Mouse (Mus musculus): ENCODE measurements around the gene Ssxb3. TPM values are rescaled to one million over a fixed set of nuclear protein-coding genes. Genes with fewer than 3 reads are reported as not detected.
"Not testable (repeated sequence)": the region's sequence is repeated elsewhere in the genome, so short reads cannot be mapped to it uniquely, and the experiment has no call there.

Gene Ssxb3
- not detected in 2 replicates for polyA plus RNA-seq (2015; fragmentation: Nextera tagmentation; extraction: Ambion mirVana)

- not testable (repeated sequence) for H3K27me3 ChIP-seq (ENCODE audit: insufficient read depth, low read length); H3K4me1 ChIP-seq (replicated peaks; ENCODE audit: insufficient read depth, low read length); H3K4me2 ChIP-seq (ENCODE audit: low read length); H3K36me3 ChIP-seq (ENCODE audit: insufficient read depth, low read length); DNase-seq (ENCODE audit: low spot score); H3K9me3 ChIP-seq (replicated peaks; ENCODE audit: low read length); H3K27ac ChIP-seq; H3K4me3 ChIP-seq (replicated peaks; ENCODE audit: low read depth, low read length); H3K9ac ChIP-seq (ENCODE audit: low read depth, low read length); ATAC-seq (replicated peaks; ENCODE audit: low FRiP score, low read depth)
- 31% methylated on average over 1 of the region's 1 CpGs for WGBS
Observed at GRCm38 (mm10) chrX:8591716-8592115, at the start of gene Ssxb3. Ssxb3 (minus strand) TSS chrX:8591816.

GRCm38 (mm10) chrX:8548155-8548554 is 43.5 kb downstream of the Ssxb3 start, which contains the start of gene Ssxb6:
Ssxb6 (minus strand) TSS chrX:8548255.
- not testable (repeated sequence) for H3K4me2 ChIP-seq (ENCODE audit: low read length); ATAC-seq (replicated peaks; ENCODE audit: low FRiP score, low read depth); H3K9ac ChIP-seq (ENCODE audit: low read depth, low read length); H3K4me3 ChIP-seq (replicated peaks; ENCODE audit: low read depth, low read length); H3K27me3 ChIP-seq (ENCODE audit: insufficient read depth, low read length); H3K9me3 ChIP-seq (replicated peaks; ENCODE audit: low read length); DNase-seq (ENCODE audit: low spot score); H3K36me3 ChIP-seq (ENCODE audit: insufficient read depth, low read length); H3K27ac ChIP-seq; H3K4me1 ChIP-seq (replicated peaks; ENCODE audit: insufficient read depth, low read length)
- WGBS, result 72% methylated on average over 4 of the region's 4 CpGs

Other genes starting within 250 kb of the Ssxb3 start
- not detected in 2 replicates for gene Ssxb9, start 224.8 kb downstream of the Ssxb3 start, polyA plus RNA-seq (2015; fragmentation: Nextera tagmentation; extraction: Ambion mirVana)
- not detected in 2 replicates for gene Ssxb1, start 178.5 kb downstream of the Ssxb3 start, polyA plus RNA-seq (2015; fragmentation: Nextera tagmentation; extraction: Ambion mirVana)
- gene Ssxb2, start 130.1 kb downstream of the Ssxb3 start, polyA plus RNA-seq (2015; fragmentation: Nextera tagmentation; extraction: Ambion mirVana), result not detected in 2 replicates
- not detected in 2 replicates for gene Gm14459, start 66.9 kb downstream of the Ssxb3 start, polyA plus RNA-seq (2015; fragmentation: Nextera tagmentation; extraction: Ambion mirVana)
- gene Ssxb6, start 43.6 kb downstream of the Ssxb3 start, polyA plus RNA-seq (2015; fragmentation: Nextera tagmentation; extraction: Ambion mirVana), result not detected in 2 replicates
- not detected in 2 replicates for gene Ssxb8, start 99.0 kb upstream of the Ssxb3 start, polyA plus RNA-seq (2015; fragmentation: Nextera tagmentation; extraction: Ambion mirVana)
- not detected in 2 replicates for gene Ssx9, start 156.6 kb upstream of the Ssxb3 start, polyA plus RNA-seq (2015; fragmentation: Nextera tagmentation; extraction: Ambion mirVana)
- gene Ssxb5, start 211.9 kb upstream of the Ssxb3 start, polyA plus RNA-seq (2015; fragmentation: Nextera tagmentation; extraction: Ambion mirVana), result not detected in 2 replicates

Data from kidney, postnatal 0 days (tissue).